Mouse (Mus musculus): ENCODE results near the gene Lrrc75a.

Gene Lrrc75a

DNA sequence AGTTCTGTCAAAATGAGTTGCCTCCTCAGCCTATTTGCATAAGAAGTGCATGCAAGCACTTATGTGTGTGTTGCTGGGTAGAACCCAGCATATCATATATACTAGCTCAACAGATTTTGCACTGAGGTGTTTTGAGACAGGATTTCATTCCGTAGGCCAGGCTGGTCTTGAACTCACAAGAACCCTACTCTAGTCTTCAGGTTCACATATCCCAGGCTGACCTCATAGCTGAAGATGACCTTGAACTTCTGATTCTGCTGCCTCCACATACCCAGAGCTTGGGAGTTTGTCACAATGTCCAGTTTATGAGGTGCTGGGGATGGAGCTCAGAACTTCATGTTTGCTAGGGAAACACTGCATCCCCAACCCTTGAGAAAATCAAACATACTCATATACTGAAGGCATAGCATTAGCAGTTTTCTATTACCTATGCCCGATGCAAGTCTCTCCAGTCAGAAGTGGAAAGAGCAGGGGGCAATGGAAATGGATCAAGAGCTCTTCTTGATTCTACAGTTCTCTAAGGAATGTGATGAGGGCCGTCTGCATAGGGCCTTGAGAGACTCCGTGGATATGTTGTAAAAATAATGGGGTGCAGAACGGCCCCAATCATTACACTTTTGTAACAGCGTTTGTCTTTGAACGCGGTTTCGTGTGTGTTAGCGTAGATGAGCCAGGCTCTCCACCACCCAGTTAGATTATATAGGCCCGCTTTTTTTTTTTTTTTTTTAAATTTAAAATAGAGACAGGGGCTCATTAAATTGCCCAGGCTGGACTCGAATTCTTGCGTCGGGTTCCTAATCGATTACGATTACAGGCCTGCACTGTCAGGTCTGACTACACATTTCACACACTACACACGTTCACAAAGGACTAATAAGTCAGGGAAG is 46.3 kb downstream of the Lrrc75a start:
- no peak for DNase-seq (ENCODE audit: extremely low spot score, low read depth, low spot score)

GRCm38 (mm10) chr11:62598571-62598970 is 49.8 kb downstream of the Lrrc75a start:
- DNase-seq (ENCODE audit: extremely low spot score, low read depth, low spot score) = no peak

GRCm38 (mm10) chr11:62591904-62592575 is 56.3 kb downstream of the Lrrc75a start:
- no peak for DNase-seq (ENCODE audit: extremely low spot score, low read depth, low spot score)

- no peak for DNase-seq (ENCODE audit: extremely low spot score, low read depth, low spot score)
Measured at GRCm38 (mm10) chr11:62591026-62591425, 57.3 kb downstream of the Lrrc75a start.

GRCm38 (mm10) chr11:62589391-62589790 is 58.9 kb downstream of the Lrrc75a start:
- DNase-seq (ENCODE audit: extremely low spot score, low read depth, low spot score) = no peak

DNA sequence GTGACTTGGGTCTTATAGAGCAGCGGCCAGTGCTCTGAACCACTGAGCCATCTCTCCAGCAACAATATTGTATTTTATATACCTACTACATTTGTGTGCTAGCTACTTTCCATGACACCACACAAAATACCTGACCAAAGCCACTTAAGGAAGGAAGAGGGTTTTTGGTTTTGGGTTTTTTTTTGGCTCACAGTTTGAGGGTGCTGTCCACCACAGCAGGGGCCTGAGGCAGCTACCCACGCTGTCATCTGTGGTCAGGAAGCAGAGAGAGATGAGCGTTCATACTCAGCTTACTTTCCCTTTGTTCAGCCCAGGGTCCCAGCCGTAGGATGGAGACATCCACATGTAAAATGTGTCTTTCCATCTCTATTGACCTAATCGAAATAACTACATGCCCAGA is 61.3 kb downstream of the Lrrc75a start:
- DNase-seq (ENCODE audit: extremely low spot score, low read depth, low spot score) = no peak

DNA sequence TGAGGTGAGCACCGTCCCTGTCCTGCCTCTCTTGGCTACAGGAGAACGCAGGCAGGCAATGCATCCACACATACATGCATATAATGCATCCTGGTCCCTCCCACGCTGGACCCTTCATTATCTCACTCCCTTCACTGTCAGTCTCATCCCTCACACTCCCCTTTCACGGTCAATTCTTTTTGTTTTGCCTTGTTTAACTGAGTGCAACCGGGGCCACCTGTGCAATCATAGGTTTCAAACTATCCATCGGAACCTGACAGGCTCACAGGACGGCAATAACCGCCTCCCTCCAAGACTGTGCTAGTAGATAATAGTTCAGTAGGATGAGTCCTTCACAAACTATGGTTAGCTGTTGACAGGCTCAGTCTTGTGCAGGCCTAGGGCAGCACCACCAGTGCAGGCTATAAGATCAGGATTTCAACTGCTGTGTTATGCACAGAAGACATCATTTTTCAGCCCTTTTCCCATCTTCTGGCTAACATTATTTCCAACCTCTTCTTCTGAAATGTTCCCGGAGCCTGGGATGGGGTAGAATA is 63.6 kb downstream of the Lrrc75a start:
- no peak for DNase-seq (ENCODE audit: extremely low spot score, low read depth, low spot score)

- DNase-seq (ENCODE audit: extremely low spot score, low read depth, low spot score) = no peak
Measured at GRCm38 (mm10) chr11:62583031-62583430, 65.3 kb downstream of the Lrrc75a start.

DNA sequence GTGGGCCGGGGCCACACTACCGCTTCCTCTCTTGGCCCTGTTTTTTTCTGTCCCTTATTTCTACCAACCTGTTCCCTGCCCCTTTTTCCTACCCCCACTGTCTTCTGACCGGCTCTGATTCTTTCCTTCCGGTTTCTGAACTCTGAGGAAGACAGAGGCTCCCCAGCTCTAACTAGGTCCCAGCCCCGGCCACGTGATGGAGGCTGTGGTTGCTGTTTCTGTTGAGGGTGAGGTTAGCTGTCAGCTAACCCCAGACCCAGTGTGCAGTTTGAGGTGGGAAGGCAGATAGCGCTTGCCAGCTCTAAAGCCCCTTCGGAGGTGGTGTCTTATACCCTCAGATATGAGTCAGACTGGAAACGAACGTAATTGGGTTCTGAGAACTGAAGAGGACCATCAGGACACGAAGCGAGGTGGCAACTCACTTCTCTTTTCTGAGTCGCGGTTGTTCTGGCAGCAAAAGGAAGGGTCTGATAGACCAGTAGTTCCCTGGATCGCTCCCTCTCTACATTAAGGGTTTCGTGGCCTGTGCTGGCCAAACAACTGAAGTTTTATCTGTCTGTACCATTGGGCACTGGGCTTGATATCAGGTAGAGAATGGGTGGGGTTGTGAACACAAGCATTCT is 71.7 kb downstream of the Lrrc75a start:
- no peak for DNase-seq (ENCODE audit: extremely low spot score, low read depth, low spot score)

DNA sequence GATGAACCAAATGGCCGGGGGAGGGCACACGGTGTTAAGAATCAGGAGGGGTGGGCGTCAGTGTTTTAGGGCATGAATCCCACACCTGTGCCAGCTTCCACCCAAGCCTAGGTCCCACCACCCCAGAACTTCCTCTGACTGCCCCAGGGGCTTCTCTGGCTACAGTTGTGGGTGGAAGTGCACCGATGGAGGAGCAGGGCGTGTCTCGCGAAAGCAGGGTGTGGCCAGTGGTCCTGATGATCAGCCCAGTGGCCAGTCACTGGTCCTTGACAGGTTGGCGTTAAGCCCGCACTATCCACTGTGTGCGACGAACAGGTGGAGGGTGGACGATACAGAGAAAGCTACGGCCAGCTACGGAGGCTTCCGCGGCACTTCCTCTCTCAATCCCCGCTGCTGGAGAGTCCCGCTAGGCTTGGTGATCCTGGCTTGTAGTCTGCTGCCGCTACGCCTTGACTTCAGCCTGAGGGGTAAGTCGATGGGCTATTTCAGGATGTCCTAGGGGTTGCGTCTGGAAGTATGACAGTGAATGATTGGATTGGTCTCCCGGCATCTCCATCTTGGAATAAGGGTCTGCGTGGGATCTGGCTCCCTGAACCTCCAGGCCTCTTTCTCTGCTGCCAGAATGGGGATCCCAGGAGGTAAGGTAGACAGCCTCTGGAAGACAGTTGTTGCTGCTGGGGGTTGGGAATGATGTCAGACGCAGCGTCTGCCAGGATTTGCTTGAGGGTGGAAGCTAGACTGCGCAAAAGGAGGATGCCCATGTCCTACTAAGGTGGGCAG is 72.5 kb downstream of the Lrrc75a start:
- DNase-seq (ENCODE audit: extremely low spot score, low read depth, low spot score) = no peak

DNA sequence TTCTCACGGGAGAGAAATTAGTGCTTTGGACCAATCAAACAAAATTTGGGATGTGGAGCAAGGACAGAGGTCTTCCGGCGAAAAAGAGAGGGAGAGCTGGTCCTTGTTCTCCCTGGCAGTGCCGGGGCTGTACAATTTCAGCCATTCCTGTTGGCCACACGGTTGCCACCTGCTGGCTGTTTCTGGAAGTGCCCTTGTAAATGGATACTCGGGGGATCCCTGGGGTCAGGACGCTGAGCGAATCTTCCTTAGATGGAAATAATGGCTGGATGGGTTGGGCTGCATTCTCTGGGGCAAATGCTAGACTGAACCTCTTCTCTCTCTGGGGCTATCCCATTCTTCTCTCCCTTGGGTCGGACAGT is 73.0 kb downstream of the Lrrc75a start:
- DNase-seq (ENCODE audit: extremely low spot score, low read depth, low spot score) = peak; percentile 64

DNA sequence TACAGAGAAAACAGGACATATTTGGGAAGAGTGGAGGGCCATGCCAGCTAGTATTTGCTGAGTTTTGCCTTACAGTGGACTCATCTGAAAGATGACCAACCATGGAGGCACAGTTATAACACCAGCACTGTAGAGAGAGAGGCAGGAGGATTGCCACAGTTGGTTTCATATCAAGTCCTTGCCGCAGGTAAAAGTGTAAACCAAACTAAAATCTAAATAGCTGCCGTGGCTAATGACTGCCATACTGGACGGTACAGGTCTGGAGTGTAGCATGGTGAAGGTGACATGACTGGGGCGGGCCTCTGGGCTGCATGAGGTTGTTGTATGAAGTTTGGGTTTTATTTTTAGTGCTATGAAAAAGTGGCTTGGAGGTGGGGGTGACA is 73.6 kb downstream of the Lrrc75a start:
- no peak for DNase-seq (ENCODE audit: extremely low spot score, low read depth, low spot score)

- no peak for DNase-seq (ENCODE audit: extremely low spot score, low read depth, low spot score)
Measured at GRCm38 (mm10) chr11:62573959-62574702, 74.2 kb downstream of the Lrrc75a start, which contains the start of gene Trpv2. Trpv2 (plus strand) TSS chr11:62574486.

GRCm38 (mm10) chr11:62568300-62568699 is 80.0 kb downstream of the Lrrc75a start:
- no peak for DNase-seq (ENCODE audit: extremely low spot score, low read depth, low spot score)

GRCm38 (mm10) chr11:62566211-62566610 is 82.1 kb downstream of the Lrrc75a start:
- DNase-seq (ENCODE audit: extremely low spot score, low read depth, low spot score) = no peak

DNA sequence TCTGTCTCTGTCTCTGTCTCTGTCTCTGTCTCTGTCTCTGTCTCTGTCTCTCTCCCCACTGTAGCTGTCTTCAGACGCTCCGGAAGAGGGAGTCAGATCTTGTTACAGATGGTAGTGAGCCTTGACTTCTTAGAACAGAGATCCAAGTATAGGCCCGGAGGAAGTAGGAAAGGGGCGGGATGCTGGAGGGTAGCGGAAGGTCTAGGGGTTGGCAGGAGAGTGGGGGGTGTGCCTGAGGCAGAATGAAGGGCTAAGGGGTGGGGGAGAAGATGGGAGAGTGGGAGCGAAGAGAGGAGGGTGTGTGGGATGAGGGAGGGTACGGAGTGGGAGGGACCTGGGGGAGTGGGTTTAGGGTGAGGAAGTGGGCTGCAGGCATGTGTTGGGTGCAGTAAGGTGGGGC is 82.6 kb downstream of the Lrrc75a start:
- no peak for DNase-seq (ENCODE audit: extremely low spot score, low read depth, low spot score)

DNA sequence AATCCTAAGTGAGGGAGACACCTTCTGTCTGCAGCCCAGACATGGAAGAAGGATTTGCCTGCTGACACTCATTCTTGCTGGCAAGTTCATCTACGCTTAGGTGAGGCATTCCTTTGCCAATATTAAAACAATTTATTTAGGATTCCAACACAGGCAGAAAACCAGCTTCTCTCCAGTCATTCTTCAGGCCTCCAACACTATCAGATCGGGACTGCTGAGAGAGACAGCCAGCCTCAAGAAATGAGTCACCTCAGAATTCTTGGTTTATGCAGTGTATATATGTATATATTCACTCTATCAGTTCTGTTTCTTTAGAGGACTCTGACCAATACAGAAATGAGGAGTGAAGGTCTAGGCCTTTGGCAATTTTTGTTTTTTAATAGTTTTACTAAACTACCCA is 84.7 kb downstream of the Lrrc75a start:
- DNase-seq (ENCODE audit: extremely low spot score, low read depth, low spot score) = no peak

DNA sequence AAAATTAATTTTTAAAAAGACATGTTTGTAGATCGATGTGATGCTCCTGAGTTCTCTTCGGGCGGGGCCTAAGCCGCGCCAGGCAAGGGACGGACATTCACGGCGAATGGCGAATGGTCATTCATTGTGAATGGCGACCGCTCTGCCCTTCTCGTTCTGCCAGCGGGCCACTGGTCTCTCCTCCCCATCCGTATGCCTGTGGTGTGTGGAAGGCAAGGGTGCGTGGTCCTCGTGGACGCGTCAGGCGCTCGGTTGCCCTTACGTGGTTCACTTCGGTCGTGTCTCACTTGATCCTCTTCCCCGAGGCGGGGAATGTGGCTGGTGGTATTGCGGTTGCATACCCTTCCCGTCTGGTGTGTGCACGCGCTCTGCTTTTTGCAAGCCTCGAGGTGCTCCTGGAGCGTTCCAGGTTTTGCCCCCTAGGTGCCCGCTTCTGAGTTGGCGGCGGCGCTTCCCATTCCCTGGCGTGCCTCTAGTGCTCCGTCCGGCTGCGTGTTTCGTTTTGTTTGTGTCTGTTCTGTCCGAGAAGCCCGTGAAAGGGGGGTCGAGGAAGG is 87.8 kb downstream of the Lrrc75a start:
- no peak for DNase-seq (ENCODE audit: extremely low spot score, low read depth, low spot score)

- no peak for DNase-seq (ENCODE audit: extremely low spot score, low read depth, low spot score)
Measured at GRCm38 (mm10) chr11:62558961-62559646, 89.2 kb downstream of the Lrrc75a start.

All from hindlimb bud, embryonic 11.5 days (tissue).